Mouse (Mus musculus): Measurements from ENCODE around the gene Lin7c.

The Lin7c gene

DNA sequence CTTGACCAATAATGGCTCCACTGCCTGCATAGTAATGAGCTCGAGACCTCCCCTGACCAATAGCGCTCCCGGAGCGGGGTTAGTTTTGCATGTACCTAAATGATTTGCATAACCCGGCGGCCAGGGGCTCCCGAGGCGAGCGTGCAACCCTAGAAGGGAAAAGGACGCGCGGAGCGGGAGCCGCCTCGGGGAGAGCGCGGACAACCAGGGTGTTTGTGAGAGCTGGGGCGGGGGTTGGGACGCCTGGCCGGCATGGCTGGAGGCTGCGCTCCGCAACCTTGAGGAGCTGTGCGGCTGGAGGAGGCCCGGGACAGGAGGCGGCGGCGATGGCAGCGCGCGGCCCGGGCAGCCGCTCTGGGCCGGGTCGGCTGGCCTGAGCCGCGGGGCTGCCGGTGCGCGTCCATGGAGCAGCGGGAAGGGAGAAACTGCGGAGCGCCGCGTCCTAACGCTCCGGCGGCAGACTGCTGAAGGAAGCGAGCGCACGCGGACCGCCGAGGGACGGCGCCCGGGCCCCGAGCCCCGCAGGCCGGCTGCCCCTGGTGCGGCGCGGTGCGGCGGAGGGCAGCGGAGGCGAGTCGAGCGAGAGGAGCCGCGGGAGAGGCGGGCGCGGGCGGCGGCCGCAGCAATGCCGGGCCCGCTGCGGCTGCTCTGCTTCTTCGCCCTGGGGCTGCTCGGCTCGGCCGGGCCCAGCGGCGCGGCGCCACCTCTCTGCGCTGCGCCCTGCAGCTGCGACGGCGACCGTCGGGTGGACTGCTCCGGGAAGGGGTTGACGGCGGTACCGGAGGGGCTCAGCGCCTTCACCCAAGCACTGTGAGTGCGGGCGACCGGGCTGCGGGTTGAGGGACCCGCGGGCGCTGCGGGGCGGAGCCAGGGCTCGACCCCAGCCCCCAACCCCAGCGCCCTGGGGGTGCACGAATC lies 27.1 kb downstream of the Lin7c start, which contains the start of gene Lgr4:
Lgr4 (plus strand) TSS at position 152 of the 918 bp plus-strand sequence.
- DNase-seq: peak; percentile 97

DNA sequence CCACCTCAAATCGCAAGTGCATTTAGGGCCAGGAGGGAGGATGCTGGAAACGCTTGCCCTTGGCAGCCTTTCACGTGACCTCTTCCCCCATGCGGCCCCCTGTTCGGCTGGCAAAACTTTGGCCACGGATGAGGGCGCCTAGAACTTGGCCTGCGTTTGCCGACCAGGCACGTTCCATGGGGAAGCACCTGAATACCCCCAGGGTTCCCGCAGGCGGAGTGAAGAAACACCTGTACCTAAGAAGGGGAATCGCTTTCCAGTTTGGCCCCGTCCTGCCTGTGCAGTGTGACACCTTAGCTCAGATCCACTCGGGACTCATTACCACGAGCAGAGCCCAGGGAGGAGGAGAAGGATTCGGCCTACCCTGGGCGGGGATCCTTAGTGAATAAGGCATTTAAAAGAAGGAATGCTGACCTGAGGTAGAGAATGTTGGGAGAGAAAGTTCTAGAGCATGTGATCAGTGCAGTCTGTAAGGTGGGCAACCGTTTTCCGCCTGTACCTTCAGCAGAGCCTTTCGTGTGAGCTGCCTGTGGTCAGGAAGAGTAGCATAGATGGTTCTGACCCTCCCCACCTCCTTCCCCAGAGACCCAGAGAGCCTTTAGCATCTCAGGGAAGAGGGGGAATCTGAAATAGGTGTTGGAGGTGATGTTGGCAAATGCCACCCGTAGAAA lies 28.1 kb downstream of the Lin7c start:
- DNase-seq: no peak

DNA sequence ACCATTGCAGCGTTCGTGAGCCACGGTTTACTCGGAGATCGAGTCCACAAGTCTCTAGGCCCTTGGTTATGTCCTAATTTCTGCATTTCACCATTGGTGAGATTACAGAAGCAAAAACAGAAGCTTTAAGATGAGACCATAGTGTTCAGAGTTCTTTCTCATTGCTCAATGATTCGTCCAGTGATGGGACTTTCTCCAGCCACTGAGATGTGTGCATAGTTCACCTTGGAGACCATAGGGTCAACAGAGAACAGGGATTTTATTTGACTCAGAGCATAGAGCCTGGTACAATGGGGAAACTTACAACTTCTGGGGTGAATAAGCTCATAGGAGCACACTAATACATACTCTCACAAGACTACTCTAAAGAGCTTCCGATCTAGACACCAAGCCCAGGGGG lies 29.8 kb downstream of the Lin7c start:
- no peak for DNase-seq

DNA sequence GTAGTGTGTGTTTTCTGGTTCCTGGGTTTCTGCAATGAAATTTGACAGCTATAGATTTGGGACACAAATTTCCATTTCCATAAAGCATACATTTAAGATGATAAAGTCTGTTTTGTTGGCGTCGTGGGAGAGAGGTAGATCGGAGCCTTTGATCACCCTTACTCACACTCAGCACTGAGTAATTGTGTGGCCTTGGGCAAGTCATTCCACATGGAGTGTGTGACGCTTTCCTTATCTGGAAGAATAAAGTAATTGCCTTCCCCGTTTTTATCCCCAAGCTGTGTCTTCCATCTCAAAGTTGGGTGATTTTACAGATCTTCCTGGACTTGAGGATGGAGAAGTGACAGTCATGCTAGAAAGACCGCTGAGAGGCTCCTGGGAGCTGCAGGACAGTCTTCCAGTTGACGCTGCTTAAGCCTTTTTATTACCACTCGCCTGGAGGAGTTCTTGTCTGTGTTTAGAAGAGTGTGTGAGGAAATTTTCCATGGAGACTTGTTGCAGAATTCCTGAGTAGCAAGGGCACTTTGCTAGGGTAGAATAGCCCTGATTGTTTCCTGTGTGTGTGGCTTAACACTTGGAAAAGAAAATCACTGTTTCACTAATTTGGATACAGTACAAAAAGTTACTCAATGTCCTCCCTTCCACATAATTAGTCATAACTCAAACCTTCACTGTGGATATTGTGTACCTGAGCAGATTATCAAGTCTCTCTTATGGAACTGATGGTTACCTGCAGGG lies 30.8 kb downstream of the Lin7c start:
- no peak for DNase-seq

DNA sequence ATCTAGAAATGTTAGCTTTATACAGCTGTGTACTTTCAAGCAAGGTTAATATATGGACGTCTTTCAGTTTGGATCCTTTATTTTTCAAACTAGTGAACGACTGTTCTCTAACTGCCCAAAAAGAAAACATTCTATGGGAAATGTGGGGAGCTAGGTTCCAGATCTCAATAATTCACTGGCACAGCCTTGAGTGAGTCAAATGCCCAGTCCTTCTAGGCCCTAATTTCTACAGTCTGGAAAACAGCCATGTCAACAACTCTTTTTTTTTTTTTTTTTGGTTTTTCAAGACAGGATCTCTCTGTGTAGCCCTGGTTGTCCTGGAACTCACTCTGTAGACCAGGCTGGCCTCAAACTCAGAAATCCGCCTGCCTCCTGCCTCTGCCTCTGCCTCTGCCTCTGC lies 31.7 kb downstream of the Lin7c start:
- no peak for DNase-seq

DNA sequence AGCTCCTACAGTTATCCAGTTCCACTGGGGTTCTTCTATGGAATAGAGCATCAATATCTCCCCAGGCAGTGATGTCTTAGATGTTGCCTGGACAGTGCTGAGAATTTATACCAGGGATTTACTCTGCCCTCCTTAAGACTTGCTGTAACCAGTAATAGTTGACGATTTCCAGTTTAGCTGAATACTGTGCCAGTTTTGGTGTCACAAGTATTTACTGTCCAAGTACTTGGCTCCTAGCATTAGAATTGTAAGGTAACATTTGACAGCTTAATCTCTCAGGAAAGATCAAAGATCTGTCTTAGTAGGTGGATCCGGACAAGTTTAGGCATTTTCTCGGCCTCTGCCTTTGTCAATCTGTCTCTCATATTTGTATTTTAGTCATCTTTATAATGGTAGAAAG lies 32.4 kb downstream of the Lin7c start:
- no peak for DNase-seq

DNA sequence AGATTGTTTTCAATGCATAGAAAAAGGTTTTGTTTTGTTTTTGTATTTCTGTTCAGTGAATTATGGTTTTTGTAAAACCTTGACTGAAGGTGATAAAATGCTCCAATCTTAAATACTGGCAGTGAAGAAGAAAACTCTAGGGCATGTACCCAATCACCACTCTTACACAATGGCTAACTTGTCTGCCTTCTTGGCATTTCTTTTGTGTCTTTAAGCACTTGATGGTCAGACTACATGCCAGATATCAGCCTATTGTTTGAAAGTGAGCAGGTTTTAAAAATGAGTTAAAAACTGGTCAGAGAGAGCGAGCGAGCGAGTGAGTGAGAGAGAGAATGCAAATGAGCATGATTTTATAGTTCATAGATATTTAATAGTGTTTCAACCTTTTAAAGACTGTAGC lies 33.3 kb downstream of the Lin7c start:
- no peak for DNase-seq

DNA sequence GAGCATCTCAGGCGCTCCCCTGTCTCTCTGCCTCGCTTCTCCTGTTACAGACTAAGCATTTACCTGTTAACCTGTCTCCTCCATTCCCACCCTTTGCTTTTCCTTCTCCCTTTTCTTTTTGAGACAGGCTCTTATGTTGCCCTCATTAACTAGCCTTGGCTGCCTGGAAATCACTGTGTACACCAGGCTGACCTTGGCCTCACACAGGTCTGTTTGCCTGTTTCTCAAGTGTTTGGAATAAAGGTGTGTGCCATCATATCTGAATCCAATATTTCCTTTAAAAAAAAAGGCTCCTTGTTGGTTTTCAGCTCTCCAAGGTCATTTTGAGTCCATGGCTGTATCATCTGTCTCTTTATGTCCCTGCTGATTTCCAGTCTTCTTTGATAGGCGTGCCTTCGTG lies 36.3 kb downstream of the Lin7c start:
- DNase-seq: no peak

DNA sequence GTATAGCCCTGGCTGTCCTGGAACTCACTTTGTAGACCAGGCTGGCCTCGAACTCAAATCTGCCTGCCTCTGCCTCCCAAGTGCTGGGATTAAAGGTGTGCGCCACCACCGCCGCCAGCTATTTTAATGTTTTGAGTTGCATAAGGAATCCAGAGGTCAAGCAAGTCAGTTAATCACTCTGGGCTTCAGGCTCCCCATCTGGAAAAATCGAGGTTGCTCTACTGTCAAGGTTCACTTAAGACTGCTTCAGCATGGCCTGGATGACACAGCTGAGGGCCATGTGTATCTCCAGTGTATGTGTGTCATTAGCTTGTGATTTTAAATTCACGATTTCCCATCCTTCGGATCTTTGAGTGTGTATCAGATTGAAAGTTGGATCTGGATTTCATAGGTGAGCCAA lies 36.8 kb downstream of the Lin7c start:
- no peak for DNase-seq

DNA sequence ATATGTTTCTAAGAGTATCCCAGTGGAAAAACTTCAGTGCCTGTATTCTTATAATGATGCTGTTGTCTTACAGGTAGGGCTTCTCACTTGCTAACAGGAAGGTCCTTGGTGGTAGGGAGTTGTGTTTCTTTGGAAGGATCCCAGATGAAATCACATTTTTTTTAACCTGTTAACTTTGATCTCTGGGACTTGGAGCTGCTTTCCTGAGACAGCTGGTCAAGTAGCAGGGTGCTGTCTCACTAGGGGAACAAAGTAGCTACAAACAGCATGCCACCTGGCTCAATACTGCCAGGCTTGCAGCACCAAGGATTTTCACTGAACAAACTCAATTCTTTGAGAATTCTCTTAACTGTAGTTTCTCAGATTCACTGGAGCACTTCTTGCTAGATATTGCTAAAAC lies 37.2 kb downstream of the Lin7c start:
- no peak for DNase-seq

DNA sequence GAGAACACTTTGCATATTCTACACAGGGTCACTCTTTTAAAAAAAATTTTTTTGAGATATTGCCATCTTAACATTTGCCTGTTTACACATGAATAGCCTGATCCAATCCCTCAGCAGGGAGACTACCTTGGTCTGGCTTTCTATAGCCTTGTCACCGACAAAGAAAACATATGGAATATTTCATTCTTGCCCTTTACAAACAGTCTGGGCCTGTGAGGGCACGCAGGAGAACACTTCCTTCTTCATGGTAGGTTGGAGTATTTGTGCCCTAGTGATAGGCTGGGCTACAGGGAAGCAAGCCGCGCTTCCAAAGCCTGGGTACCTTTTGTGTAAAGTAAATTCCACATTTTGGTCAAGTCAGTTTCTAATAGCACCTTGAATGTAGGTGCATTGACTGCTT lies 38.1 kb downstream of the Lin7c start:
- no peak for DNase-seq

DNA sequence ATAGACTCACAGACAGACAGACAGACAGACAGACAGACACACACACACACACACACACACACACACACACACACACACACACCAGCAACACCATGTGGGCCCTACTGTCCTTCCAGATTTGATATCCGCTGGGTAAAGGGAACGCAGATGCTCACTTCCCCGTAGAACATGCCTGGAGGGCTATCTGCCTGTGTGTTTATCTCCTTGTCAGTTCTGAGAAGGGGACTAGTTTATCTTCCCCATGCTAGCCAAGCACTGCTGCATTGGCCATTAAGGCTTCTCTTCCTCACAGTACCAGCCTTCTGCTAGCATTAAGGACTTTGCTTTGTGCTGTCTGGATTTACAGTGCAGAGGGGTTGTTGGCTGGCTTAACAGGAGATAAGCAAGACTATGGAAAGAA lies 38.6 kb downstream of the Lin7c start:
- no peak for DNase-seq

DNA sequence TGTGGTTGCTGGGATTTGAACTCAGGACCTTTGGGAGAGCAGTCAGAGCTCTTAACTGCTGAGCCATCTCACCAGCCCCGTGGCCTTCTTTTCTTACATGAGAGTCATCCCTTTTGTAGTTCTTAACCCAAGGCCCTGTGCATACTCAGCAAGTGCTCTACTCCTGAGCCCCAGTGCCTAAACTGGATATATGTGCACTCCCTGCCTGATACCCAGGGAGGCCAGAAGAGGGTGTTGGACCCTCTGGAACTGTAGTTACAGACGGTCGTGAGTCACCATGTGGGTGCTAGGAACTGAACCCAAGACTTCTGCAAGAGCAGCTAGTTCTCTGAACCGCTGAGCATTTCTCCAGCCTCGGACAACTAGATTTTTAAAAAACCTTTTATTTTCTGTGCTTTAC lies 39.7 kb downstream of the Lin7c start:
- DNase-seq: no peak

DNA sequence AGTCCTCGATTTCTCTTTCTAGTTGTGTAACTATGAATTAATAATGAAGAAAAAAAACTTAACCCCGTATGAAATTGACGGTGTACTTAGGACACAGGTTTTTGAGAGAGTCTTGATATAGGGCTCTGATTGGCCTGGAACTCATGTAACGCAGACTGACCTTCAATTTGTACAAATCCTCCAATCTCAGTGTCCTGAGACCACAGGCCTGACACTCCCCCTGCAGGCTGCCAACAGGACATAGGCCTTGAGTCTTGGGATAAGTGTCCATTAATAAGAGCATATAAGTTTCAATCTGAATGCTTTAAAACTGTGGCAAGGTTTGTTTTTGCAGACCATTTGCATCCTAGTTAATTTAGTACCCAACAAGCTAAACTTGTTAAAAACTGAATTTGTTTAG lies 40.1 kb downstream of the Lin7c start:
- DNase-seq: no peak

DNA sequence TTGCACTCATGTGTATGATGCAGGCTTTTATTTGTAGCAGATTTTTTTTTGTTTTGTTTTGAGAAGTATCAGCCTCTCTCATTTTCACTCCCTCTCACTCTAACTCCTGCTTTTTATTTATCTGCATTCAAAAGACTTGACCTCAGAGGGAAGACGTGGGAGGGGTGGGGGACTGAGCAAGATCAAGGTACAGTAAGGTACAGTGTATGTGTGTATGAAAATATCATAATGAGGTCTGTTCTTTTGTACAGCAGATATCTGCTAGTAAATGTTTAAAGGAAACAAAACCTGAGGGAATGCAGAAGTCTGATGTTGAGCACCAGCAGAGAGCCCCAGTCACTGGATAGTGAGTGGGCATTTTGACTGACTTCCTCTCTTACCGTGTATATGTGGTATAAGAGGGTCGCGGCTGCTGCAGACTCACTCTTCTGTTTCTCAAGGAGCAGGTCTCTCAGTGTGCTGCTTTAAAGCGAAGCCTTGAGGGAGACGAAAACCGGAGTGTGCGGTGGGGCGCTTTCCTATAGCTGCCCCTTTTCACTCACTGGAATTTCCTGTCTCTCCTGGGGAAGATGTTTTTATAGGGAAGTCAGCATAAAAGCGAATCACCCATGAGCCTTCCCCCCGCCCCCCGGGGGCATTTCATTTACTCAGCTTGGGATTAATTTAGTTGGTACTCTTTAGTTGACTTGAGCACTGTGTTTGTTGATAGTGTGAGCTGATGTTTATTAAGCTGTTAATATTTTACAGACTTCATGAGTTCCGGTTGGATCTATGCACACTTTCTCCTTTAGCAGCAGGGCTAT lies 41.5 kb downstream of the Lin7c start:
- no peak for DNase-seq

DNA sequence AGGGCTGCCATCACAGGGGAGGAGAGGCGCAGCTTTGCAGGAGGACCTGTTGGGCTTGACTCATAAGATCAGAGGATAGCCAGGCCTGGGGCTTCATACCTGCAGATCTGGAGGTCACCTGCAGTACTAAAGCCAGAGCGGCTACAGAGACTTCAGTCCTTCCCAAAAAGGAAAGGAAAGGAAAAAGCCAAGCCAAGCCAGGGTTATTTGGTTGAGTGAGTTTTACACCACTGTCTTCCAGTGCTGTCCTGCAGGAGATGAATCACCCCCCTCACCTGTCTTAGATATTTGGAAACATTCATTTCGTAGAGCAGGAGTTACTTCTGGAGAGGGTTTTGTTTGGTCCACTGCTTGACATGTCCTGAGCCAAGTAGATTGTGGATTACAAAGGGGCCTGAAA lies 42.5 kb downstream of the Lin7c start:
- no peak for DNase-seq

DNA sequence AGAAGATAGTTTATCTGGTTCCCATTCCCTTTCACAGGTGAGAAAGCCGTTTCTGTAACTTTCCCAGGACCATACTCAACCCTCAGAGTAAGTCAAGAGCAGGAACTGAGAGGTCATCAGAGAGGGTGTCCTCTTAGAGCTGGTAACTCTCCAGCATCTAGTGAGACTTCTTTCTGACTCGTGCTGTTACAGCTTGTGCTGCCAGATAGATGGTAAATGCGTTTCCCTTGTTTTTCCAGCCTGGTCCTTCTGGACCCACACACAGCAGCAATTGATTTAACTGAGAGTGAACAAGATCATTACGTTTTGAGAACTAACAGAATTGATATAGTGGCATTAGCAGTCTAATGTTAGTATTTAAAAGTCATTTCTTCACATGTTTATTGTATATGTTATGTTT lies 43.4 kb downstream of the Lin7c start:
- no peak for DNase-seq

DNA sequence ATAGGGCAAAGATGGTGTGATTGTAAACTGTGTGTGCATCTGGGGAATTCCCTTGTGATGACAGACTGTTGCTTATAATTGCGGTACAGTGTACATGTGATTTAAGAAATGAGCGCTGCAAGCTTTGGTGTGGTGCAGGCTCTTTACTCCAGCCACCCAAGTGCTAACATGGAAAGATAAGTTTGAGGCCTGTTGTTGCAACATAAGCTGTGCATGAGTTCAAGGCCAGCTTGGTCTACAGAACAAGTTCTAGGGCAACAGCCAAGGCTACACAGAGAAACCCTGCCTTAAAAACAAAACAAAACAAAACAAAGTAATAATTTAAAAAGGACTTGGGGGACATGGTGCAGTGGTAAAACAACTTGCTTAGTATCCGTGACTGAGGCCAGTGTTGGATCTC lies 44.5 kb downstream of the Lin7c start:
- no peak for DNase-seq

DNA sequence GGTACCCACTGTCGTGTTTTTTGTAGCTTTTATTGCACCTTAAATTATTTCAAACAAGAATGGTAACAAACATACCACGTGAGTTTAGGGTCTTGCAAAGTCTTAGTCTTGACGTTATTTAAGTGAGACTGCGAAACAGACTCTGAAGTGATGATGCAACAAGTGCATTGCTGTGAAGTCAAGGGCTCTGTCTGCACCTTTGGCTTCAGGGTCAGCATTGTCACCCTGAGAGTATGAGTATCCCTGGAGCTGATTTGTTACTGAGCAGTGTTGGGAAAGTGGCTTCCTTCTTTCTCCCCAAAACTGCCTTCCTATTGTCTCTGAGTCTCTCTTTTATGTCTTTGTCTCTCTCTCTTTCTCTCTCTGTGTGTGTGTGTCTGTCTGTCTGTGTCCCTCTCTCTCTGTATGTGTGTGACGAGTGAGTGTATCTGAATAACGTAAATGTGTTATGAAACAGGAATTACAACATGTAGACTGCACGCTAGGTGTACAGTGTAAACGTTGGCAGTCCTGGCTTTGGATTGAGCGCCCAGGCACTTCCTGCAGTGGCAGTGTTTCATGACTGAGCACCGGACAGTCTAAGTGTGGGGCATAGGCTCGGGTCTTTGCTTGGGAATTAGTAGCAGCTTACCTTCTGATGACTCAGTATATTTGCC lies 45.2 kb downstream of the Lin7c start:
- no peak for DNase-seq

DNA sequence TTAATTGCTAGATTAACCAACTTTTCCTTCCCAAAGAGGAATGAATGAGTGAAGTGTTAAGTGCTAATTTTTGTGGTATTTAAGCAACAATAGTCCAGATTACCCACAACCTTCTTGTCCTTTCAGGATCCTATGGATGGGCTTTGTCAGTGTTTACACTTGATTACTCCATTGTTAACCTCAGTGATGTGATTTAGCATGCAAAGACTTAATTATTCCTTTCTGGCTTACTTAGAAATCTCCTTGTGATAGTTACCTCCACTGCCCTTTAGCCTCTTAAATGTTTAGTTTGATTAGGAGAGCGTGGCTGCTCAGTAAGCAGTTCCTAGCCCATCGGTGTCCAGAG lies 45.7 kb downstream of the Lin7c start:
- DNase-seq: no peak

DNA sequence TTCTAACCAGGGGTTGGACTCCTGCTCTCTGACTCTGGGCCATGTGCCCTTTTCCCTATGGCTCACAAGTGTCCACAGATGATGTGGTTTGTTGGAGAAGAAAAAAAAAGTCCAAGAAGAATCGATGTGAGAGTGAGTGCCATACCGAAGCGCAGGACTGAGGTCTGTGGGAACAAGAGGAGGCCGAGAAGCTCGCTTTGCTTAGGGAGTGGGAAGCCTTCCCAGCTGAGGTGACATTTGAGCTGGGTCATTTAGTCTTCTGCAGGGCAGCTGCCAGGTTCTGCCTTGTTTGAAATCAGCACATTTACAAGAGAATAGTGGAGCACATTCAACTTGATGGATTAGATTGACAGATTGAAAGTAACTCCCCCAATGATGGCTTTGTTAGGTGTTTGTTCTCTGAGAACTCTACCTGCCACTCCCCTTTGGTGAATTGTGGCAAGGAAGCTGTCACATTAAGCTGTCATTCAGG lies 51.4 kb downstream of the Lin7c start:
- no peak for DNase-seq
